Mouse (Mus musculus) stomach, postnatal 0 days (tissue): Measurements from ENCODE around the gene Cacna1g. TPM values are rescaled to one million over a fixed set of nuclear protein-coding genes. Genes with fewer than 3 reads are reported as not detected.
A peak's percentile ranks its signal among the peaks of the same experiment; 100 is the strongest.

Source experiments
- ATAC-seq: fragments of 200-750 bp; cut with Nextera tagmentation; 2 replicates; pipeline ENCODE4 v1.8.0; 2017; ENCODE audit not compliant: low FRiP score, low TSS enrichment
- DNase-seq: peaks from one replicate; pipeline ENCODE4 v3.0.0-alpha.2; 2016; ENCODE audit warnings: low spot score
- H3K27ac ChIP-seq: fragments of 300-500 bp; sonication (generic); replicated peaks from 2 replicates; pipeline ENCODE4 v1.5.1; 2014; ENCODE audit warnings: mild to moderate bottlenecking, control low read depth
- H3K27me3 ChIP-seq: fragments of 300-500 bp; sonication (generic); 2 replicates; pipeline ENCODE4 v1.6.1; 2014; ENCODE audit warnings: low read length; ENCODE audit not compliant: control insufficient read depth, insufficient read depth
- H3K36me3 ChIP-seq: fragments of 300-500 bp; sonication (generic); 2 replicates; pipeline ENCODE4 v1.6.1; 2014; ENCODE audit warnings: low read length, mixed read lengths; ENCODE audit not compliant: control insufficient read depth, insufficient read depth
- H3K4me1 ChIP-seq: fragments of 300-500 bp; sonication (generic); replicated peaks from 2 replicates; pipeline ENCODE4 v1.6.1; 2014; ENCODE audit warnings: antibody characterized with exemption; ENCODE audit not compliant: control insufficient read depth, insufficient read depth
- H3K4me2 ChIP-seq: fragments of 300-500 bp; sonication (generic); replicated peaks from 2 replicates; pipeline ENCODE4 v1.6.1; 2014; ENCODE audit warnings: low read depth, mild to moderate bottlenecking, control low read depth, moderate library complexity
- H3K4me3 ChIP-seq: fragments of 300-500 bp; sonication (generic); 2 replicates; pipeline ENCODE4 v1.5.1; 2014; ENCODE audit warnings: low read depth, low read length, control low read depth
- H3K9ac ChIP-seq: fragments of 300-500 bp; sonication (generic); 2 replicates; pipeline ENCODE4 v1.6.1; 2014; ENCODE audit warnings: mild to moderate bottlenecking, low read length, control low read depth, mixed read lengths
- H3K9me3 ChIP-seq: fragments of 300-500 bp; sonication (generic); 2 replicates; pipeline ENCODE4 v1.6.1; 2016; ENCODE audit warnings: low read length; ENCODE audit not compliant: control insufficient read depth
- CTCF ChIP-seq: IDR thresholded peaks from 2 replicates; pipeline ENCODE4 v1.5.1; 2016; ENCODE audit warnings: antibody characterized with exemption, low read depth, mild to moderate bottlenecking, moderate library complexity
- EP300 ChIP-seq: optimal IDR thresholded peaks from 2 replicates; pipeline ENCODE3; 2016; ENCODE audit warnings: antibody characterized with exemption
- WGBS: fragments of 180-500 bp; shearing (Covaris S2); extraction: QIAGEN DNeasy Blood & Tissue Kit; methylation state at CpG from one replicate; pipeline ENCODE4 v1.1.7; 2014; 5-methylcytosine and 5-hydroxymethylcytosine counted together
- polyA plus RNA-seq: library from polyadenylated mRNA; unstranded; fragments of >200 nt; fragmentation: Nextera tagmentation; extraction: Ambion mirVana; gene quantifications from 2 replicates; pipeline ENCODE4 v1.2.1, GENCODE M21; 2015

Cacna1g gene
- polyA plus RNA-seq, 1 experiment from 2014 or later = 1.8 TPM

- no peak for TF ChIP-seq EP300
- no peak for TF ChIP-seq CTCF
- no peaks in the 10 kb centered on the region for H3K36me3 ChIP-seq
- ATAC-seq = no peak
- 39% methylated on average over 2 of the region's 2 CpGs for WGBS
- H3K4me3 ChIP-seq = no peak overlapping the region
- H3K4me1 ChIP-seq = peaks cover under 1% of the 10 kb centered on the region; the same call in 1 of the 2 replicates
- H3K9ac ChIP-seq = no peak overlapping the region
- DNase-seq = no peak
- H3K27me3 ChIP-seq = no peaks in the 10 kb centered on the region
- H3K9me3 ChIP-seq = no peaks in the 10 kb centered on the region
- no peak overlapping the region for H3K27ac ChIP-seq
- no peak overlapping the region for H3K4me2 ChIP-seq
Observed at GRCm38 (mm10) chr11:94464170-94464569, 9.8 kb downstream of the Cacna1g start.

DNA sequence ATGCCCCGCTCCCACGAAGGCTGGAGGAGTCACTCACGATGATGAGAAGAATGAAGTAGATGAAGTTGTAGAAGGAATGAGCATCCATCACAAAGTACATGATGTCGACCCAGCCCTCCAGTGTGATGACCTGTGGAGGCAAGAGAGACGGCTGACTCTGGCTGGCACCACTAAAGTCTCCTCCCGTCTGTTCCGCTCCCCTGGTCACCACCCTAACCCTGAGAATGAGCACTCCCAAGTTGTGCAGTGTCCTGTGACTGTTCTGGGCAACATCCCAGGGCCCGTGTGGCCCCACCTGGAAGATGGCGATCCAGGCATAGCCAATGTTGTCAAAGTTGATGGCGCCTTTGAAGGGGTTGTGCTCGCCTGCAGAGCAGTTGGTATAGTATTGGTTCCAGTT lies 12.1 kb downstream of the Cacna1g start:
- Histone ChIP-seq H3K4me2 (no peak overlapping the region), H3K9ac (no peak overlapping the region), H3K36me3 (no peaks in the 10 kb centered on the region), H3K27me3 (no peaks in the 10 kb centered on the region), H3K4me1 (no peaks in the 10 kb centered on the region), H3K9me3 (no peaks in the 10 kb centered on the region), H3K4me3 (no peak overlapping the region), H3K27ac (no peak overlapping the region)
- ATAC-seq (no peak), DNase-seq (no peak)
- no peak for TF ChIP-seq EP300
- TF ChIP-seq CTCF = no peak
- 91% methylated on average over 11 of the region's 11 CpGs for WGBS

DNA sequence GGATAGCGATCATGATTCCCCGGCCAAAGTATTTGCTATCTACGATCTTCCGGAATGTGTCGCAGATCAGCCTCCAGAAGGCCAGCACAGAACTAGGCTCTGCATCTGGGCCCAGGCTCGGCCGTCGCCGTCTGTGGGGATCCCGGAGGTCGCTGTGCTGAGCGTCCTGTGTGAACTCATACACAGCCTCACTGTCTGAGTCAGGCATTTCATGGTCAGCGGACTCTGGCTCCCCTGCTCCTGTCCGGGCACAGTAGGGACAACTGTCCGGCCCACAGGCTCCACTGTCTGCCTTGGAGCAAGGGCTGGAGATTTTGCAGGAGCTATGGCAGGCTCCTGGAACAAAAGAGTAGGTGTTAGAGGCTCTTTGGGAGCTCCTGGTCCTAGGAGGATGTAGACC lies 17.0 kb downstream of the Cacna1g start:
- TF ChIP-seq EP300 = no peak
- TF ChIP-seq CTCF = no peak
- Histone ChIP-seq H3K9ac (no peak overlapping the region), H3K4me1 (no peaks in the 10 kb centered on the region; the same call in 1 of the 2 replicates), H3K9me3 (no peaks in the 10 kb centered on the region), H3K36me3 (no peaks in the 10 kb centered on the region), H3K27me3 (no peaks in the 10 kb centered on the region), H3K4me2 (no peak overlapping the region), H3K4me3 (no peak overlapping the region), H3K27ac (no peak overlapping the region)
- WGBS = 89% methylated on average over 15 of the region's 15 CpGs
- no peak for DNase-seq
- ATAC-seq = no peak

GRCm38 (mm10) chr11:94456347-94456746 lies 17.7 kb downstream of the Cacna1g start:
- Histone ChIP-seq H3K27me3 (no peaks in the 10 kb centered on the region), H3K4me1 (no peaks in the 10 kb centered on the region; the same call in 1 of the 2 replicates), H3K27ac (no peak overlapping the region), H3K36me3 (no peaks in the 10 kb centered on the region), H3K4me2 (no peak overlapping the region), H3K4me3 (no peak overlapping the region), H3K9ac (no peak overlapping the region), H3K9me3 (no peaks in the 10 kb centered on the region)
- DNase-seq = peak; percentile 35
- 54% methylated on average over 3 of the region's 3 CpGs for WGBS
- ATAC-seq = no peak
- no peak for TF ChIP-seq CTCF
- no peak for TF ChIP-seq EP300

DNA sequence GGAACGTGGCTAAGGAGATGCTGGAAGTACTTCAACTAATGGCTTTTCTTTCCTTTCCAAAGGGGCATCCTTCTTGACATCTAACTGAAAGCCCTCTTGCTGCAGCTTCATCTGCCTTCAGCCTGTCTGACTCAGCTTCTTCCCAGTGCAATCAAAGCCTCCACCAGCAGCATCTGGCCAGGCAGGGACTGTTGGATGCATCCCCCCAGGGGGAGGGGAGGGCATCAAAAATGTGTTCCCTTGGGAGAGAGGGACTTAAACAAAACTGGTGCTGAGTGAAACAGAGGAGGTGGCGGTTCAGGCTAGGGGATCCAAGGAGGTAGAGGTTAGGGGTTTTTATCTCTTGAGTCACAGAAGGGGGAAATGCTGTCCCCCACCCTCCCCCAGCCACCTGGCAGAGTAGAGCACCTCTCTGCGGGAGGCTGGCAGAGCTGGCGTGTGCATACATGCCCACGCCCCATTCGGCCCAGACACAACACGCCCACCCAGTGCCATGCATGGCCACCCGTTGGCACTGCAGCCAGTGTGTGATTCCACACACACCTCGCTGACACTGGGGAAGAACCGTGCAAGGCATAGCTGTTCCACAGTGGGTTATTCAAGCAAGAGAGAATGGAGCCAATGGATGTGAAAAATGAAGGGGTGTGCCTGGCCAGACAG lies 18.7 kb downstream of the Cacna1g start:
- no peak overlapping the region for H3K4me2 ChIP-seq
- H3K27me3 ChIP-seq = no peaks in the 10 kb centered on the region
- no peak overlapping the region for H3K27ac ChIP-seq
- WGBS = 58% methylated on average over 10 of the region's 10 CpGs
- H3K9me3 ChIP-seq = no peaks in the 10 kb centered on the region
- no peaks in the 10 kb centered on the region for H3K36me3 ChIP-seq
- H3K4me3 ChIP-seq = no peak overlapping the region
- TF ChIP-seq EP300 (no peak), CTCF (no peak)
- no peak overlapping the region for H3K9ac ChIP-seq
- no peak for ATAC-seq
- no peak for DNase-seq
- H3K4me1 ChIP-seq = no peaks in the 10 kb centered on the region; the same call in 1 of the 2 replicates

DNA sequence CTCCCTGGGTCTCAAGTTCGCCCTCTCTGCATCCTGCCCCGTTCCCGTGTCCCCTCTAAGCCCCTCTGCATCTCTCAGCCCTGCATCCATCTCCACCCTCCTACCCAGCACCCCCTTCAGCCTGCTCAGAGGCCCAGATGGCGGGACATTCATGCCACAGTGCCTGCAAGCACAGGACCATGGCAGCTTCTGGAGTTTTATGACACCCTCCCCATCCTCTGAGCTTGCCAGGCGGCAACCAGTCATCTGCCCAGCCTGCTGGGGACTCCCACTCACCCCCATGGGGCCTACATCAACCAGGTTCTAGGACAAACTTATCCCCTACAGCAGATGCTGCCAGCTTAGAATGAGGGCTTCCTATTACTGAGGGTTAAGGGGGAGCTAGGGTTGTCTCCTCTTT lies 19.2 kb downstream of the Cacna1g start:
- no peaks in the 10 kb centered on the region for H3K36me3 ChIP-seq
- no peak overlapping the region for H3K4me2 ChIP-seq
- TF ChIP-seq EP300 (no peak), CTCF (no peak)
- H3K9me3 ChIP-seq = no peaks in the 10 kb centered on the region
- ATAC-seq (no peak), DNase-seq (no peak)
- WGBS = 66% methylated on average over 5 of the region's 5 CpGs
- H3K9ac ChIP-seq = no peak overlapping the region
- no peaks in the 10 kb centered on the region; the same call in 1 of the 2 replicates for H3K4me1 ChIP-seq
- H3K27me3 ChIP-seq = no peaks in the 10 kb centered on the region
- H3K4me3 ChIP-seq = no peak overlapping the region
- H3K27ac ChIP-seq = no peak overlapping the region
